Mouse (Mus musculus) mouse trophoblast stem cell (cell line): Measurements from ENCODE around the gene Zcchc10.
"Not testable (repeated sequence)": the region's sequence is repeated elsewhere in the genome, so short reads cannot be mapped to it uniquely, and the experiment has no call there.

Experiments
- in situ Hi-C, 2 experiments: fragments of 300-500 bp; cut with MseI, MboI; formaldehyde crosslinking; loops; 2 replicates in 1 of 2; 3 replicates in 1 of 2; pipeline ENCODE4 v1.15.1; 2025

Gene Zcchc10

GRCm38 (mm10) chr11:53316996-53317395, 7.5 kb upstream of the Zcchc10 start:
- in situ Hi-C loops, result no loop called here

GRCm38 (mm10) chr11:53318041-53318440, 6.4 kb upstream of the Zcchc10 start:
- in situ Hi-C loops, result no loop called here

GRCm38 (mm10) chr11:53318568-53318967, 5.9 kb upstream of the Zcchc10 start:
- in situ Hi-C loops, result not testable (repeated sequence)

GRCm38 (mm10) chr11:53319867-53320266, 4.6 kb upstream of the Zcchc10 start:
- in situ Hi-C loops, result not testable (repeated sequence)

GRCm38 (mm10) chr11:53330325-53330724, 5.8 kb downstream of the Zcchc10 start:
- in situ Hi-C loops, result no loop called here

- in situ Hi-C loops, result no loop called here
These were observed 6.6 kb downstream of the Zcchc10 start for GRCm38 (mm10) chr11:53331121-53331520.

GRCm38 (mm10) chr11:53332076-53332680, 7.7 kb downstream of the Zcchc10 start:
- in situ Hi-C loops, result no loop called here

GRCm38 (mm10) chr11:53335505-53336181, 11.2 kb downstream of the Zcchc10 start:
- in situ Hi-C loops, result no loop called here

GRCm38 (mm10) chr11:53336182-53336571, 11.7 kb downstream of the Zcchc10 start:
- in situ Hi-C loops, result no loop called here

- in situ Hi-C loops, result no loop called here
These were observed 12.4 kb downstream of the Zcchc10 start for GRCm38 (mm10) chr11:53336924-53337323.

- in situ Hi-C loops, result no loop called here
These were observed 13.2 kb downstream of the Zcchc10 start for GRCm38 (mm10) chr11:53337684-53338083.

- in situ Hi-C loops, result not testable (repeated sequence)
These were observed 16.5 kb downstream of the Zcchc10 start for GRCm38 (mm10) chr11:53341019-53341418.

- in situ Hi-C loops, result no loop called here
These were observed 18.2 kb downstream of the Zcchc10 start for GRCm38 (mm10) chr11:53342711-53343110.

GRCm38 (mm10) chr11:53345328-53345727, 20.8 kb downstream of the Zcchc10 start:
- in situ Hi-C loops, result no loop called here

- in situ Hi-C loops, result no loop called here
These were observed 21.3 kb downstream of the Zcchc10 start for GRCm38 (mm10) chr11:53345738-53346137.

- in situ Hi-C loops, result no loop called here
These were observed 26.1 kb downstream of the Zcchc10 start, which contains the start of gene Aff4 for GRCm38 (mm10) chr11:53350291-53351223. Gene Aff4 (plus strand): TSS chr11:53350833.

- in situ Hi-C loops, result no loop called here
These were observed 26.9 kb downstream of the Zcchc10 start for GRCm38 (mm10) chr11:53351224-53351942.

GRCm38 (mm10) chr11:53351943-53352590, 27.6 kb downstream of the Zcchc10 start:
- in situ Hi-C loops, result no loop called here

GRCm38 (mm10) chr11:53358504-53359155, 34.2 kb downstream of the Zcchc10 start:
- in situ Hi-C loops, result no loop called here

GRCm38 (mm10) chr11:53367032-53367431, 42.6 kb downstream of the Zcchc10 start:
- in situ Hi-C loops, result no loop called here

GRCm38 (mm10) chr11:53378918-53379317, 54.4 kb downstream of the Zcchc10 start:
- in situ Hi-C loops, result no loop called here
